Mouse (Mus musculus) cortical plate, adult 2 months (tissue): Measurements from ENCODE around the gene Ccdc173.
A peak's percentile ranks its signal among the peaks of the same experiment; 100 is the strongest.

Experiments used
- CTCF ChIP-seq: fragments of 200-500 bp; IDR thresholded peaks from 2 replicates; pipeline ENCODE4 v1.5.1; 2011; ENCODE audit warnings: mild to moderate bottlenecking, control low read depth, low read length; ENCODE audit not compliant: insufficient read depth; ENCODE audit errors: extremely low read depth
- POLR2A ChIP-seq: fragments of 200-500 bp; IDR thresholded peaks from 2 replicates; pipeline ENCODE4 v1.6.1; 2011; ENCODE audit warnings: mild to moderate bottlenecking, low read length, control low read depth; ENCODE audit not compliant: insufficient read depth; ENCODE audit errors: extremely low read depth

GRCm38 (mm10) chr2:69778836-69779177, 10.6 kb downstream of the Ccdc173 start:
- peak; percentile 28; the same call in 1 of the 2 replicates for TF ChIP-seq CTCF
- TF ChIP-seq POLR2A, result no peak
